14 mouse cellular contexts compared by ENCODE assay signal in genomic region chr2:106041961-106042360, GRCm38 (mm10).
"Had no signal": no experiment of that assay in that cellular context is flagged by ENCODE, and none has a peak within 500 bp of the region (broad histone marks: within the 10 kb centered on the region; RNA-seq: fewer than 3 reads in every experiment).

No protein-coding gene starts in this region.

- H3K9me3 ChIP-seq: limb, embryonic 12.5 days; limb, embryonic 15.5 days; midbrain, embryonic 13.5 days had no signal

- ATAC-seq: liver, postnatal 0 days; lung, postnatal 0 days; midbrain, embryonic 13.5 days; midbrain, embryonic 16.5 days had no signal

- H3K4me1 ChIP-seq: limb, embryonic 12.5 days; limb, embryonic 15.5 days; midbrain, embryonic 13.5 days had no signal

- H3K36me3 ChIP-seq: limb, embryonic 12.5 days; limb, embryonic 15.5 days; midbrain, embryonic 13.5 days had no signal

- H3K27me3 ChIP-seq: limb, embryonic 12.5 days; limb, embryonic 15.5 days had no signal

- H3K4me3 ChIP-seq: limb, embryonic 12.5 days; limb, embryonic 15.5 days; midbrain, embryonic 13.5 days had no signal

- H3K27ac ChIP-seq: limb, embryonic 12.5 days; limb, embryonic 15.5 days; liver, embryonic 14.5 days; macrophage; midbrain, embryonic 13.5 days had no signal

- H3K9ac ChIP-seq: limb, embryonic 12.5 days; limb, embryonic 15.5 days; liver, embryonic 14.5 days; liver, postnatal 0 days; lung, embryonic 14.5 days; midbrain, embryonic 13.5 days had no signal

- DNase-seq: kidney, postnatal 14 days; kidney, postnatal 4 days; liver, postnatal 0 days; lung, embryonic 14.5 days; thymus, adult 18-20 months; thymus, postnatal 36 days had no signal

- H3K4me2 ChIP-seq: limb, embryonic 12.5 days; limb, embryonic 15.5 days; liver, embryonic 11.5 days; lung, embryonic 14.5 days; midbrain, embryonic 13.5 days had no signal
